Mouse (Mus musculus) myocyte (in vitro differentiated cells): ENCODE measurements around the gene Ccdc183.

ENCODE experiments used
- MYOG ChIP-seq, 3 experiments: IDR thresholded peaks; one replicate each; pipeline ENCODE4 v1.6.1; 2011; ENCODE audit warnings: control low read depth in 2 of 3, low read depth in 2 of 3, mild to moderate bottlenecking in 2 of 3; ENCODE audit not compliant: insufficient read length in 2 of 3, control insufficient read depth in 1 of 3, insufficient read depth in 1 of 3
- POLR2A ChIP-seq: IDR thresholded peaks from one replicate; pipeline ENCODE4 v1.6.1; 2011; ENCODE audit warnings: low read depth, mild to moderate bottlenecking, control low read depth, moderate library complexity; ENCODE audit not compliant: insufficient read length

DNA sequence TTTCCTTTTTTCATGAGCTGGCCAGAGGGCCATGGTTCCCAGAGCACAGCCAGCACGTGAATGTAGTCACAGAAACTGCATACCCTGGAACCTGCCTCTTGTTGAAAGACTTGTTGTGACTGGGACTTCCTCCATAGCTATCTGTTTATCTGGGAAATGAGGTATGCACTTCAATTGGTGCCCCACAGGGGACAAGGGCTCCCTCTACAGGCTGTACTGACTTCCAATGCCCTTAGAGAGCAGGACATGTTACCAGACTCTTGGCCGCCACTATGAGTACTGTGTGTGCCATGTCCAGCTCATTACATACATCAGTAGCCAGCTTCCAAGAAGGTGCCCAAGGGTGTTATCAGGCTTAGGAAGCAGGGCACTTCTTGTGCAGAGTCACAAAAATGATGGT is 25.6 kb downstream of the Ccdc183 start:
- no peak for TF ChIP-seq POLR2A
- TF ChIP-seq MYOG (IDR thresholded peaks at IDR 0.05; ENCODE audit: control insufficient read depth in 1 of 3, insufficient read depth in 1 of 3, insufficient read length in 2 of 3, low read depth in 2 of 3): no peak
